8 mouse cellular contexts compared by ENCODE assay signal in genomic region chr2:32130435-32130834, GRCm38 (mm10). TPM values are rescaled to one million over a fixed set of nuclear protein-coding genes. Genes with fewer than 3 reads are reported as not detected.
A peak's percentile ranks its signal among the peaks of the same experiment; 100 is the strongest.
DNase-seq lines count a peak whose midpoint lies in the region; ATAC-seq and TF ChIP-seq lines count a peak whose summit lies in the region.

No protein-coding gene starts in this region.

- TF ChIP-seq CTCF in liver, adult 2 months (IDR thresholded peaks at IDR 0.05; ENCODE audit: low read depth, low read length): peak; percentile 78

- intact Hi-C loops in heart, postnatal 14 days (cut with DNase I): loop anchor here (2.0 to 10.0 kb wide), 3 partner anchors 48 to 446 kb away; partner anchors contain the start of gene Abl1

- TF ChIP-seq POLR2A in liver, adult 2 months (IDR thresholded peaks at IDR 0.05; ENCODE audit: extremely low read depth, insufficient read depth, low read length): no peak

- H3K4me3 ChIP-seq in kidney, embryonic 16.5 days (ENCODE audit: low read length): no peak overlapping the region
- H3K4me3 ChIP-seq in ES-E14 (ENCODE audit: insufficient read depth in 1 of 2, low read depth in 1 of 2, low read length in 2 of 2, poor library complexity in 1 of 2, severe bottlenecking in 1 of 2): no peak overlapping the region
- no peak overlapping the region for H3K4me3 ChIP-seq in liver, adult 2 months (ENCODE audit: insufficient read depth, low read depth, low read length)

- no peak for ATAC-seq in kidney, embryonic 16.5 days (ENCODE audit: low FRiP score, low TSS enrichment)

- no peak overlapping the region for H3K27ac ChIP-seq in kidney, embryonic 16.5 days (ENCODE audit: low read length)
- H3K27ac ChIP-seq in ES-E14 (ENCODE audit: insufficient read depth, low read depth, low read length, poor library complexity, severe bottlenecking): no peak overlapping the region
- no peak overlapping the region for H3K27ac ChIP-seq in liver, adult 2 months (replicated peaks; ENCODE audit: insufficient read depth, low read depth, low read length)

- no peaks in the 10 kb centered on the region for H3K9me3 ChIP-seq in kidney, embryonic 16.5 days (ENCODE audit: low read length)
- H3K9me3 ChIP-seq in ES-E14 (ENCODE audit: control insufficient read depth, insufficient read depth, low read depth, low read length): no peaks in the 10 kb centered on the region

- DNase-seq in kidney, adult 11 months: peak; percentile 36
- DNase-seq in ES-E14 (ENCODE audit: low read depth, low spot score): no peak
- DNase-seq in embryo, embryonic 10.5 days (ENCODE audit: low spot score): peak; percentile 78
- peak; percentile 47 to 70 for DNase-seq in heart, postnatal 14 days
- DNase-seq in liver, adult 2 months (ENCODE audit: extremely low read depth, low read depth, low spot score): peak; percentile 39
- DNase-seq in retina, postnatal 1 day: peak; percentile 66
- no peak for DNase-seq in urinary bladder, adult 18-20 months (ENCODE audit: low spot score in 2 of 2)

- H3K27me3 ChIP-seq in kidney, embryonic 16.5 days (ENCODE audit: insufficient read depth, low read length): no peaks in the 10 kb centered on the region
- H3K27me3 ChIP-seq in liver, adult 2 months (ENCODE audit: control insufficient read depth, insufficient read depth, low read length): no peaks in the 10 kb centered on the region

- no peaks in the 10 kb centered on the region for H3K36me3 ChIP-seq in kidney, embryonic 16.5 days (ENCODE audit: insufficient read depth, low read length)
- no peaks in the 10 kb centered on the region for H3K36me3 ChIP-seq in ES-E14 (ENCODE audit: control insufficient read depth, insufficient read depth, low read length, poor library complexity, severe bottlenecking)
- H3K36me3 ChIP-seq in liver, adult 2 months (ENCODE audit: control insufficient read depth, insufficient read depth, low read length): no peaks in the 10 kb centered on the region

- no peak overlapping the region for H3K4me2 ChIP-seq in kidney, embryonic 16.5 days (replicated peaks; ENCODE audit: low read depth, low read length)

- H3K79me2 ChIP-seq in liver, adult 2 months (ENCODE audit: control insufficient read depth, insufficient read depth, low read length): no peaks in the 10 kb centered on the region

- 31% methylated on average over 6 of the region's 6 CpGs for WGBS in kidney, embryonic 16.5 days
- 34% methylated on average over 6 of the region's 6 CpGs for WGBS in liver, adult 2 months

- H3K4me1 ChIP-seq in kidney, embryonic 16.5 days (ENCODE audit: insufficient read depth, low read length): 0 out of 2 replicates have a peak, but pooled peaks cover 8% of the 10 kb centered on the region
- peaks cover 0 to 5% of the 10 kb centered on the region in 2 experiments; a peak in 1 of 4 replicates for H3K4me1 ChIP-seq in ES-E14 (ENCODE audit: control insufficient read depth in 2 of 2, insufficient read depth in 2 of 2, low read length in 2 of 2, poor library complexity in 1 of 2)
- peaks cover 5% of the 10 kb centered on the region; the same call in 1 of the 2 replicates for H3K4me1 ChIP-seq in liver, adult 2 months (ENCODE audit: control insufficient read depth, insufficient read depth, low read length)

- no peak overlapping the region for H3K9ac ChIP-seq in kidney, embryonic 16.5 days (replicated peaks; ENCODE audit: low read length)
- H3K9ac ChIP-seq in ES-E14 (ENCODE audit: insufficient read depth, low read depth, low read length, poor library complexity, severe bottlenecking): no peak overlapping the region
- H3K9ac ChIP-seq in liver, adult 2 months (ENCODE audit: low read depth, low read length): no peak overlapping the region

- in situ Hi-C loops in ES-E14 (cut with MboI; ENCODE audit: low sequenced_read_pairs in 2 of 2, unreplicated experiment in 2 of 2): no loop called here

TF ChIP-seq in ES-E14, 5 proteins besides CTCF, POLR2A, EP300 and RAD21:
- no peak for TF ChIP-seq HCFC1 (IDR thresholded peaks at IDR 0.05; ENCODE audit: borderline replicate concordance, insufficient read depth, low read length)
- TF ChIP-seq ZC3H11A (IDR thresholded peaks at IDR 0.05; ENCODE audit: borderline replicate concordance, low read depth, low read length): 0 out of 2 replicates have a peak, but pooled peaks have one; percentile 23

RNA-seq across cellular contexts. Expression of gene Prrc2b, which starts 20.4 kb away (rescaled TPM):
- polyA plus RNA-seq in kidney, embryonic 16.5 days (2015; fragmentation: Nextera tagmentation; extraction: Ambion mirVana): 30.3 and 30.4 TPM in 2 replicates
- total RNA-seq in ES-E14 (2012; rRNA removed): 75.1 and 88.5 TPM in 2 replicates
- 100 to 1,000 TPM in 1 of 2 experiments, 10 to 100 TPM in 1; 92.9 to 101 TPM for total RNA-seq in heart, postnatal 14 days (2021)
- 5.5 and 12.5 TPM in 2 replicates for total RNA-seq in liver, adult 2 months (2014; rRNA removed)
- polyA plus RNA-seq in liver, adult 2 months (2012; rRNA removed): 12.1 and 14.7 TPM in 2 replicates

RNA-seq across cellular contexts. Expression of gene Plpp7, which starts 35.1 kb away (rescaled TPM):
- polyA plus RNA-seq in kidney, embryonic 16.5 days (2015; fragmentation: Nextera tagmentation; extraction: Ambion mirVana): 6.8 and 7.8 TPM in 2 replicates
- 1.4 and 4.3 TPM in 2 replicates for total RNA-seq in ES-E14 (2012; rRNA removed)
- 10 to 100 TPM; 26.1 to 30.9 TPM for total RNA-seq in heart, postnatal 14 days (2021)
- 0.34 and 0.37 TPM in 2 replicates for total RNA-seq in liver, adult 2 months (2014; rRNA removed)
- polyA plus RNA-seq in liver, adult 2 months (2012; rRNA removed): 1.3 and 2.3 TPM in 2 replicates

RNA-seq across cellular contexts. Expression of gene Fam78a, which starts 45.8 kb away (rescaled TPM):
- 1.6 and 1.8 TPM in 2 replicates for polyA plus RNA-seq in kidney, embryonic 16.5 days (2015; fragmentation: Nextera tagmentation; extraction: Ambion mirVana)
- total RNA-seq in ES-E14 (2012; rRNA removed): 4.1 and 4.8 TPM in 2 replicates
- 10 to 100 TPM; 22.8 to 23.9 TPM for total RNA-seq in heart, postnatal 14 days (2021)
- 0.37 and 0.40 TPM in 2 replicates for total RNA-seq in liver, adult 2 months (2014; rRNA removed)
- polyA plus RNA-seq in liver, adult 2 months (2012; rRNA removed): 0.54 and 0.87 TPM in 2 replicates

Comparison
In these comparisons a context has a peak if more than half of its experiments do, and no peak if none do; other contexts are left out.
1. DNase-seq: peak in kidney, adult 11 months (single experiment), embryo, embryonic 10.5 days (single experiment), heart, postnatal 14 days (2 of 2), liver, adult 2 months (single experiment) and retina, postnatal 1 day (single experiment); none in ES-E14 (single experiment) and urinary bladder, adult 18-20 months (0 of 2).